Comparison of ENCODE assay signal across 20 mouse cellular contexts in the genomic region with DNA sequence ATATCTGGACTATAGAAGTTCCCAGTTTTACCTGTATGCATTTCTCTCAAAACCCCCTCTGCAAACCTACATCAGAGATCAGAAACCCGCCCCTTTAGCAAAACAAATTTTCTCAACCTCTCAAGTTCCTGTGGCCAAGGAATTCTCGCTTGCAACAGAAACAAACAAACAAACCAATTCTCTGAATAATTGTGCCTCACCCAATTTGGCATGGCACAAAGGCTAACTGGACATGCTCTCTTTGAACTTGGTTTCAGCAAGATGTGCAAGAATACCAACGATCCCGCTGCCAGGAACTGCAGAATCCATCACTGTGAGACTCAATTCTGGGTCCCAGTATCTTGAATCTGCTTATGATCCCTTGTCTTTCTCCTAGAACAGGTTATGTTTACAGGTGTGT.
"Had no signal": no experiment of that assay in that cellular context is flagged by ENCODE, and none has a peak within 500 bp of the region (broad histone marks: within the 10 kb centered on the region; RNA-seq: fewer than 3 reads in every experiment).

No protein-coding gene starts in this region.

- H3K9me3 ChIP-seq: liver, embryonic 12.5 days; liver, embryonic 15.5 days; megakaryocyte, embryonic 14.5 days; midbrain, embryonic 10.5 days; neural tube, embryonic 12.5 days; neural tube, embryonic 15.5 days had no signal

- DNase-seq: kidney, adult 18-20 months; kidney, adult 9 months; kidney, postnatal 14 days; kidney, postnatal 4 days; midbrain, embryonic 14.5 days; right cerebral cortex, adult 18-20 months; right cerebral cortex, postnatal 14 days; right cerebral cortex, postnatal 4 days; thymus, adult 2 months; thymus, postnatal 14 days; thymus, postnatal 4 days had no signal

- H3K9ac ChIP-seq: liver, embryonic 12.5 days; liver, embryonic 15.5 days; neural tube, embryonic 12.5 days; neural tube, embryonic 15.5 days had no signal

- H3K27ac ChIP-seq: liver, embryonic 12.5 days; liver, embryonic 15.5 days; midbrain, embryonic 10.5 days; neural tube, embryonic 12.5 days; neural tube, embryonic 15.5 days; stomach, postnatal 0 days had no signal

- H3K4me1 ChIP-seq: liver, embryonic 12.5 days; liver, embryonic 15.5 days had no signal

- H3K4me2 ChIP-seq: liver, embryonic 12.5 days; liver, embryonic 15.5 days; neural tube, embryonic 12.5 days; neural tube, embryonic 15.5 days had no signal

- H3K36me3 ChIP-seq: liver, embryonic 12.5 days; liver, embryonic 15.5 days; midbrain, embryonic 10.5 days; neural tube, embryonic 12.5 days; neural tube, embryonic 15.5 days had no signal

- H3K4me3 ChIP-seq: liver, embryonic 12.5 days; liver, embryonic 15.5 days; midbrain, embryonic 10.5 days; neural tube, embryonic 12.5 days; neural tube, embryonic 15.5 days had no signal

- H3K27me3 ChIP-seq: liver, embryonic 15.5 days; neural tube, embryonic 12.5 days; neural tube, embryonic 15.5 days had no signal

- ATAC-seq: inflammation-experienced regulatory T-cells, adult 6 months; intestine, embryonic 16.5 days; liver, embryonic 12.5 days had no signal
